27 mouse cellular contexts compared by ENCODE assay signal in the genomic region with DNA sequence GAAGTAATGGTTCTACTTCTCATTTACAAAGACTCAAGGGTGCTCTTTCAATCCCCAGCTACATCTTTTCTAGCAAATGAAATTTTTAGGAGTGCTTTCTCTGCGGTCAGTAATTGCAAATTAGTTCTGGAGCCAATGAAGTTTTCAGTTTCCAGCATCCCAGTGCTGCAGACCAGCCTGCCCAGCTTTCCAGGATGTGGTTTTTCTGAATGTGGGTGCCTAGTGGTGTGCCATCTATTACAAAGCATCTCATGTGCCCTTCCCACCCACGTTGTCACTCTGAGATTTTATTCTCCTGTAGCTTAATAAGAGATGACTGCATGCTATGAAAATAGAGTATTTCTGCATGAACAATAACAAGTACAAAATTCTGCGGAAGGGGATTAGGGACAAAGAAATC.
A peak's percentile ranks its signal among the peaks of the same experiment; 100 is the strongest.
DNase-seq lines count a peak whose midpoint lies in the region; ATAC-seq and TF ChIP-seq lines count a peak whose summit lies in the region.
"Had no signal": no experiment of that assay in that cellular context is flagged by ENCODE, and none has a peak within 500 bp of the region (broad histone marks: within the 10 kb centered on the region; RNA-seq: fewer than 3 reads in every experiment).

No protein-coding gene starts in this region.

- H3K4me1 ChIP-seq in embryonic facial prominence, embryonic 14.5 days (ENCODE audit: control insufficient read depth, insufficient read depth, low read length), result no peaks in the 10 kb centered on the region
- H3K4me1 ChIP-seq in embryonic facial prominence, embryonic 10.5 days, result no peaks in the 10 kb centered on the region
- H3K4me1 ChIP-seq in hindbrain, postnatal 0 days (ENCODE audit: insufficient read depth, low read length), result no peaks in the 10 kb centered on the region
- no peaks in the 10 kb centered on the region for H3K4me1 ChIP-seq in hindbrain, embryonic 11.5 days (replicated peaks; ENCODE audit: control insufficient read depth, insufficient read depth, low read length)
- peaks cover 5% of the 10 kb centered on the region for H3K4me1 ChIP-seq in neural tube, embryonic 15.5 days
- no peaks in the 10 kb centered on the region for H3K4me1 ChIP-seq in heart, embryonic 12.5 days (replicated peaks)
- H3K4me1 ChIP-seq: embryonic facial prominence, embryonic 12.5 days; embryonic facial prominence, embryonic 15.5 days; forebrain, embryonic 10.5 days; forebrain, embryonic 12.5 days had no signal

- 62% methylated on average over 3 of the region's 3 CpGs for WGBS in embryonic facial prominence, embryonic 14.5 days
- WGBS in embryonic facial prominence, embryonic 10.5 days, result 74% methylated on average over 3 of the region's 3 CpGs
- WGBS in hindbrain, postnatal 0 days, result 58% methylated on average over 3 of the region's 3 CpGs
- WGBS in hindbrain, embryonic 11.5 days, result 74% methylated on average over 3 of the region's 3 CpGs
- WGBS in neural tube, embryonic 15.5 days, result 56% methylated on average over 3 of the region's 3 CpGs
- WGBS in heart, embryonic 12.5 days, result 68% methylated on average over 3 of the region's 3 CpGs

- DNase-seq in embryonic facial prominence, embryonic 14.5 days (ENCODE audit: low spot score), result peak; percentile 57
- DNase-seq in embryonic facial prominence, embryonic 10.5 days (ENCODE audit: low spot score), result no peak
- peak; percentile 10 for DNase-seq in hindbrain, postnatal 0 days (ENCODE audit: low spot score)
- DNase-seq in hindbrain, embryonic 11.5 days (ENCODE audit: low spot score), result no peak
- no peak for DNase-seq in neural tube, embryonic 10.5 days (ENCODE audit: extremely low spot score, low spot score)
- DNase-seq: adrenal gland, adult 2 months; adrenal gland, postnatal 10 days; adrenal gland, postnatal 25 days; B cell, adult 2 months; cerebellum, adult 11 months; cerebellum, adult 18-20 months; cerebellum, adult 8-10 months; cerebellum, adult 9-11 months; cerebellum, postnatal 14 days; cerebellum, postnatal 36 days; embryo, embryonic 11 days had no signal

- TF ChIP-seq CTCF in hindbrain, postnatal 0 days (IDR thresholded peaks at IDR 0.05; ENCODE audit: low read depth), result no peak

- no peaks in the 10 kb centered on the region for H3K27me3 ChIP-seq in embryonic facial prominence, embryonic 14.5 days (replicated peaks; ENCODE audit: control insufficient read depth, insufficient read depth, low read length)
- no peaks in the 10 kb centered on the region for H3K27me3 ChIP-seq in embryonic facial prominence, embryonic 10.5 days (replicated peaks; ENCODE audit: low read depth, poor library complexity, severe bottlenecking)
- H3K27me3 ChIP-seq in hindbrain, postnatal 0 days (ENCODE audit: insufficient read depth, low read length), result no peaks in the 10 kb centered on the region
- H3K27me3 ChIP-seq in hindbrain, embryonic 11.5 days (ENCODE audit: control insufficient read depth, insufficient read depth, low read length), result no peaks in the 10 kb centered on the region
- H3K27me3 ChIP-seq in neural tube, embryonic 15.5 days (replicated peaks), result no peaks in the 10 kb centered on the region
- H3K27me3 ChIP-seq in heart, embryonic 12.5 days (replicated peaks), result no peaks in the 10 kb centered on the region
- H3K27me3 ChIP-seq: CH12.LX; embryonic facial prominence, embryonic 12.5 days; embryonic facial prominence, embryonic 15.5 days; forebrain, embryonic 12.5 days had no signal

- no peak overlapping the region for H3K27ac ChIP-seq in embryonic facial prominence, embryonic 14.5 days (replicated peaks; ENCODE audit: low read depth, low read length)
- no peak overlapping the region for H3K27ac ChIP-seq in embryonic facial prominence, embryonic 10.5 days (replicated peaks)
- H3K27ac ChIP-seq in hindbrain, postnatal 0 days, result no peak overlapping the region
- H3K27ac ChIP-seq in hindbrain, embryonic 11.5 days (ENCODE audit: low read depth, low read length), result no peak overlapping the region
- H3K27ac ChIP-seq in neural tube, embryonic 15.5 days (replicated peaks), result peak overlapping the region; percentile 69; the same call in 1 of the 2 replicates
- no peak overlapping the region for H3K27ac ChIP-seq in heart, embryonic 12.5 days (ENCODE audit: poor library complexity, severe bottlenecking)
- H3K27ac ChIP-seq: embryonic facial prominence, embryonic 12.5 days; embryonic facial prominence, embryonic 15.5 days; forebrain, embryonic 10.5 days; forebrain, embryonic 12.5 days had no signal

- H3K9ac ChIP-seq in embryonic facial prominence, embryonic 14.5 days (ENCODE audit: low read depth, low read length), result no peak overlapping the region
- H3K9ac ChIP-seq in hindbrain, postnatal 0 days (replicated peaks; ENCODE audit: low read length), result no peak overlapping the region
- H3K9ac ChIP-seq in hindbrain, embryonic 11.5 days (ENCODE audit: low read depth, low read length), result no peak overlapping the region
- no peak overlapping the region for H3K9ac ChIP-seq in neural tube, embryonic 15.5 days (replicated peaks)
- no peak overlapping the region for H3K9ac ChIP-seq in heart, embryonic 12.5 days
- H3K9ac ChIP-seq: embryonic facial prominence, embryonic 12.5 days; embryonic facial prominence, embryonic 15.5 days; forebrain, embryonic 12.5 days had no signal

- H3K4me3 ChIP-seq in embryonic facial prominence, embryonic 14.5 days (ENCODE audit: low read depth, low read length), result no peak overlapping the region
- H3K4me3 ChIP-seq in embryonic facial prominence, embryonic 10.5 days, result no peak overlapping the region
- H3K4me3 ChIP-seq in hindbrain, postnatal 0 days (ENCODE audit: low read length), result no peak overlapping the region
- H3K4me3 ChIP-seq in hindbrain, embryonic 11.5 days (ENCODE audit: low read depth, low read length), result no peak overlapping the region
- H3K4me3 ChIP-seq in neural tube, embryonic 15.5 days (replicated peaks), result no peak overlapping the region
- no peak overlapping the region for H3K4me3 ChIP-seq in heart, embryonic 12.5 days
- H3K4me3 ChIP-seq: embryonic facial prominence, embryonic 12.5 days; embryonic facial prominence, embryonic 15.5 days; erythroblast, embryonic 14.5 days; forebrain, embryonic 10.5 days; forebrain, embryonic 12.5 days had no signal

- H3K4me2 ChIP-seq in embryonic facial prominence, embryonic 14.5 days (ENCODE audit: low read depth, low read length), result no peak overlapping the region
- no peak overlapping the region for H3K4me2 ChIP-seq in hindbrain, postnatal 0 days (ENCODE audit: low read depth, low read length)
- H3K4me2 ChIP-seq in hindbrain, embryonic 11.5 days (replicated peaks; ENCODE audit: low read depth, low read length), result no peak overlapping the region
- H3K4me2 ChIP-seq in neural tube, embryonic 15.5 days, result no peak overlapping the region
- no peak overlapping the region for H3K4me2 ChIP-seq in heart, embryonic 12.5 days
- H3K4me2 ChIP-seq: embryonic facial prominence, embryonic 12.5 days; embryonic facial prominence, embryonic 15.5 days; forebrain, embryonic 12.5 days had no signal

- no peaks in the 10 kb centered on the region for H3K9me3 ChIP-seq in embryonic facial prominence, embryonic 14.5 days (ENCODE audit: control insufficient read depth, low read length)
- no peaks in the 10 kb centered on the region for H3K9me3 ChIP-seq in embryonic facial prominence, embryonic 10.5 days
- H3K9me3 ChIP-seq in hindbrain, postnatal 0 days (ENCODE audit: low read length), result no peaks in the 10 kb centered on the region
- H3K9me3 ChIP-seq in hindbrain, embryonic 11.5 days (ENCODE audit: control insufficient read depth, low read length), result no peaks in the 10 kb centered on the region
- no peaks in the 10 kb centered on the region for H3K9me3 ChIP-seq in neural tube, embryonic 15.5 days (replicated peaks)
- H3K9me3 ChIP-seq in heart, embryonic 12.5 days (replicated peaks), result no peaks in the 10 kb centered on the region
- H3K9me3 ChIP-seq: embryonic facial prominence, embryonic 12.5 days; embryonic facial prominence, embryonic 15.5 days; forebrain, embryonic 10.5 days; forebrain, embryonic 12.5 days had no signal

- ATAC-seq in embryonic facial prominence, embryonic 14.5 days (ENCODE audit: low read depth), result no peak
- no peak for ATAC-seq in hindbrain, postnatal 0 days
- no peak for ATAC-seq in hindbrain, embryonic 11.5 days (ENCODE audit: low FRiP score)
- peak; percentile 50 for ATAC-seq in neural tube, embryonic 15.5 days (ENCODE audit: low FRiP score)
- no peak for ATAC-seq in heart, embryonic 12.5 days (ENCODE audit: insufficient number of reproducible peaks, low FRiP score)
- ATAC-seq: CD4-positive, CD25-positive, alpha-beta regulatory T cell, adult 4 months; forebrain, embryonic 14.5 days had no signal

- no peaks in the 10 kb centered on the region for H3K36me3 ChIP-seq in embryonic facial prominence, embryonic 14.5 days (ENCODE audit: control insufficient read depth, insufficient read depth, low read length)
- no peaks in the 10 kb centered on the region for H3K36me3 ChIP-seq in embryonic facial prominence, embryonic 10.5 days (replicated peaks)
- no peaks in the 10 kb centered on the region for H3K36me3 ChIP-seq in hindbrain, postnatal 0 days (ENCODE audit: insufficient read depth, low read length)
- no peaks in the 10 kb centered on the region for H3K36me3 ChIP-seq in hindbrain, embryonic 11.5 days (ENCODE audit: control insufficient read depth, insufficient read depth, low read length)
- no peaks in the 10 kb centered on the region for H3K36me3 ChIP-seq in neural tube, embryonic 15.5 days
- H3K36me3 ChIP-seq in heart, embryonic 12.5 days, result no peaks in the 10 kb centered on the region
- H3K36me3 ChIP-seq: embryonic facial prominence, embryonic 12.5 days; embryonic facial prominence, embryonic 15.5 days; forebrain, embryonic 10.5 days; forebrain, embryonic 12.5 days; G1E had no signal

Comparison
In these comparisons a context has a peak if more than half of its experiments do, and no peak if none do; other contexts are left out.
1. DNase-seq: peak in embryonic facial prominence, embryonic 14.5 days (single experiment) and hindbrain, postnatal 0 days (single experiment); none in embryonic facial prominence, embryonic 10.5 days (single experiment), hindbrain, embryonic 11.5 days (single experiment) and neural tube, embryonic 10.5 days (single experiment).